Mouse (Mus musculus): ENCODE results near the gene Adarb2. TPM values are rescaled to one million over a fixed set of nuclear protein-coding genes. Genes with fewer than 3 reads are reported as not detected.

The Adarb2 gene
- polyA plus RNA-seq (2012; ENCODE audit: insufficient read depth, low replicate concordance), result 0.71 TPM in 1 of 2 replicates, not detected in the other

DNA sequence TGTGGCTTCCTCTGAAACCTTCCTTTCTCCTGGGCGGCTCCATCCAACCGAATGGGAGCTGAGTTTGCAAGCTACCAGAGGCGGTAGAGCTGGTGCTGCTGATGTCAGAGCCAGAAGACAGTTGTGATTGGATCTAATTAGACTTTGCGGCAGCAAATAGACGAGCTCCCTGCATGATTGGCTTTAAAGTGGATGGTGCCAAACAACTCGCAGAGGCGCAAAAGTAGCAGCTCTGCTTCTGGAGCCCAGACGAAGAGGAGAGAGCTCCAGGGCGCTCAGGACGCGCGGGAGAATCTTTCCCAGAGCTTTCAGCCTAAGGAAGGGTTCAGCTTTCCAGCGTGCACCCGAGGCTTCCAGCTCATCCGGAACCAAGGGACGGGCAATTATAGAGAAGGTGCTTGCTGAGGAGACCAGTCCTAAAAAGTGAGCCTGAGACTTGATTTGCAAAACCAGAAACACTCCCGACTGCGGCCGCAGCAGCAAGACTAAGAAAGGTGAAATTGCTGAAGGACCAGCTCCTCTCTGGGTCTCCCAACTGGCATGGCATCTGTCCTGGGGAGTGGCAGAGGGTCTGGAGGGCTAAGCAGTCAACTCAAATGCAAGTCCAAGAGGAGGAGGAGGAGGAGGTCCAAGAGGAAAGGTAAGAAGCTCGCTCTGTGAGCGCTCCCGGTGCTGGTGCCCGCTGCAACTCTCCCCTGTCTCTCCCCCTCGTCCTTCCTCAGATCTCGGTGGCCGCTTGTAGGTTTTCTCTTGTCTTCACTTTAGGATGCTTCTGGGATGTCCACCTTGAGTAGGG lies at the start of gene Adarb2:
TSS of gene Adarb2 (plus strand) at position 186 of the 796 bp plus-strand sequence.
- Histone ChIP-seq H3K9me3 (0 out of 2 replicates have a peak, but pooled peaks cover 4% of the 10 kb centered on the region), H3K4me1 (no peaks in the 10 kb centered on the region), H3K36me3 (replicated peaks; ENCODE audit: low read length) (no peaks in the 10 kb centered on the region), H3K27me3 (replicated peaks) (peaks cover 17% of the 10 kb centered on the region), H3K4me3 (replicated peaks) (no peak within 1 kb of the TSS)
- TF ChIP-seq GATA1 (IDR thresholded peaks at IDR 0.05; ENCODE audit: borderline replicate concordance, low read length), result no peak
- no peak for TF ChIP-seq FLI1 (IDR thresholded peaks at IDR 0.05; ENCODE audit: low read length)

DNA sequence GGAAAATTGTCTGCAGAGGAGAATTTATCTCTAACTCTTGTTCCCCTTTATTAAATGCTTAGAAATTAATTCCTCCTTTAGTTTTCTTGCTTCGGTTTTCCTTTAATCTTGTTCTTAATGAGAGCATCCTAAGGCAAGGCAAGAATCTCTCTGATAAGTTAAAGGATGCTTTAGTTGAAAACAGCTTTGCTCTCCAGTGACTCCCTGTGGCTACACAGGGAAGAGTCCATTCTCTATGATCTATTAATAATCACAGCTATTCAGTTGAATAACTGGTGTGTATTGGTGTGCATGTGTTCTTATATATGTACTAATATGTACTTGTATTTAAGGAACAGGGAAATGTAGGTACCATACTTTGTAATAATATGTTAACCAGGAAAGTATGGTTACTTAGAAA lies 28.9 kb upstream of the Adarb2 start:
- no peaks in the 10 kb centered on the region for H3K4me1 ChIP-seq
- H3K9me3 ChIP-seq, result no peaks in the 10 kb centered on the region
- H3K27me3 ChIP-seq (replicated peaks), result no peaks in the 10 kb centered on the region
- H3K4me3 ChIP-seq (replicated peaks), result no peak overlapping the region
- H3K36me3 ChIP-seq (replicated peaks; ENCODE audit: low read length), result no peaks in the 10 kb centered on the region
- TF ChIP-seq GATA1 (IDR thresholded peaks at IDR 0.05; ENCODE audit: borderline replicate concordance, low read length), result no peak
- TF ChIP-seq FLI1 (IDR thresholded peaks at IDR 0.05; ENCODE audit: low read length), result no peak

DNA sequence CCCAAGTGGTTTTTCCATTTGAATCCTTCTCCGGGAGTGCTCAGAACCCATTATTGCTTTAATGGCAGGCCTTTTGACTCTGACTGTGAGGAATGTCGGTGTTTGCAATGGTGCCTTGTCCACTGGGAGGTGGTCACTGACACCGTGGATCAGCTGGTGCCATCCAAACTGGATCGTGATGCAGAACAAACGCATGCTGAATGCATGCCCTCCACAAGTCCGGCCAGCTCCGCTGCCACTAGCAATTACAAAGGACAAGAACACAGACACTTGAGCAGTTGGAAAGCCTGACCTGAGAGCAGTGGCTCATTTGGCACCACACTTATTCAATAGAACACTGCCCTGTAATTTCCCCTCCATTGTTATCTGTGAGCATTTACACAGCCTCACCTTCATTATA lies 10.7 kb upstream of the Adarb2 start:
- TF ChIP-seq GATA1 (IDR thresholded peaks at IDR 0.05; ENCODE audit: borderline replicate concordance, low read length) (no peak), FLI1 (IDR thresholded peaks at IDR 0.05; ENCODE audit: low read length) (no peak)
- Histone ChIP-seq H3K9me3 (no peaks in the 10 kb centered on the region), H3K4me1 (no peaks in the 10 kb centered on the region), H3K4me3 (replicated peaks) (peak overlapping the region; percentile 42), H3K36me3 (replicated peaks; ENCODE audit: low read length) (no peaks in the 10 kb centered on the region), H3K27me3 (replicated peaks) (no peaks in the 10 kb centered on the region)

DNA sequence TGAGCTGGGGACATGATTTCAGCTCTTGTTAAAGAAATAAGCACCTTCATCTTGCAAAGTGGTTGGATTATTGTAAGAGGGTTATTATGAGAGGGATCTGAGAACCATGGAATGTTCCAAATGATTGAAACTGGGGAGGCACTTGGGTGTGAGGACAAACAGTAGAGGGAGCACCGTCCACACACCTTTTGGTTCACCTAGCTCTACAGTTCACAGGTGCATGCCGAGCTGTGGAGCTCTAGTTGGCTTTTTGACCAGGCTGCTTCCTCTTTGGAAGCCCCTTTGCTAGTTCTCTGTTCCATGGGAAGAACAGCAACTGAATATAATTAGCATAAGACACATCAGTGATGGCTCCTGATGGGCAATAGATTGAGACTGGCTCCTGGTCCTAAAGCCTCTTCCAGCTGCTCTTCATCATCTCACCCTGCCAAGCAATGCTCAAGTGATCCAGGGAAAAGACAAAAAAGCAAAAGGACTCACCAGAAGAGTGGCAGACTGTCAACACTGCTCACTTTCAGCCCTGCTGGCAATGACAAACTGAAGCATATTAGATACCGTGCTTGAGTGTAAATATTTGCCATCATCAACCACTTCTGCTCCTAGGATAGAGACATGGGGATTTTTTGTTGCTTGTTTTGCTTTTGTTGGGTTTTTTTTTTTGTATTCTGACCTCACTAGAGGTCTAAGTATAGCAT lies 3.3 kb upstream of the Adarb2 start:
- no peak overlapping the region for H3K4me3 ChIP-seq (replicated peaks)
- H3K27me3 ChIP-seq (replicated peaks), result peaks cover 17% of the 10 kb centered on the region
- H3K9me3 ChIP-seq, result 0 out of 2 replicates have a peak, but pooled peaks cover 4% of the 10 kb centered on the region
- no peaks in the 10 kb centered on the region for H3K36me3 ChIP-seq (replicated peaks; ENCODE audit: low read length)
- H3K4me1 ChIP-seq, result no peaks in the 10 kb centered on the region
- no peak for TF ChIP-seq GATA1 (IDR thresholded peaks at IDR 0.05; ENCODE audit: borderline replicate concordance, low read length)
- TF ChIP-seq FLI1 (IDR thresholded peaks at IDR 0.05; ENCODE audit: low read length), result no peak

DNA sequence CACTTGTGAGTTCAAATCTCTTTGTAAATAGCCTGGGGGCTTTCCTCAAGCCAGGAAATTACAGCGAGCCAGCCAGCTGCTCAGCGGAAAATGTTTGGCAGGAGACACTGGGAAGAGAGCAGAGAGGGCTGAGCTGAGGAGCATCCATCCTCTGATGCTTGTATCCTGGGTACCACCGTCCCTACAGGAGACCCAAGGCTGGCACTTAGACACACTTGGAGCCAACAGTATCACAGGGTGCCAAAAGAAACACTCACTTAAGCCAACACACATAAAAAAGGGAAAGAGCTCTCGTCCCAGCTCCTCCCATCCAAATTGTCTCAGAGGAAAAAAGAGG lies 779 bp downstream of the Adarb2 start:
- no peaks in the 10 kb centered on the region for H3K36me3 ChIP-seq (replicated peaks; ENCODE audit: low read length)
- no peak for TF ChIP-seq FLI1 (IDR thresholded peaks at IDR 0.05; ENCODE audit: low read length)
- TF ChIP-seq GATA1 (IDR thresholded peaks at IDR 0.05; ENCODE audit: borderline replicate concordance, low read length), result no peak
- 0 out of 2 replicates have a peak, but pooled peaks cover 4% of the 10 kb centered on the region for H3K9me3 ChIP-seq
- no peaks in the 10 kb centered on the region for H3K4me1 ChIP-seq
- peaks cover 17% of the 10 kb centered on the region for H3K27me3 ChIP-seq (replicated peaks)
- no peak overlapping the region for H3K4me3 ChIP-seq (replicated peaks)

DNA sequence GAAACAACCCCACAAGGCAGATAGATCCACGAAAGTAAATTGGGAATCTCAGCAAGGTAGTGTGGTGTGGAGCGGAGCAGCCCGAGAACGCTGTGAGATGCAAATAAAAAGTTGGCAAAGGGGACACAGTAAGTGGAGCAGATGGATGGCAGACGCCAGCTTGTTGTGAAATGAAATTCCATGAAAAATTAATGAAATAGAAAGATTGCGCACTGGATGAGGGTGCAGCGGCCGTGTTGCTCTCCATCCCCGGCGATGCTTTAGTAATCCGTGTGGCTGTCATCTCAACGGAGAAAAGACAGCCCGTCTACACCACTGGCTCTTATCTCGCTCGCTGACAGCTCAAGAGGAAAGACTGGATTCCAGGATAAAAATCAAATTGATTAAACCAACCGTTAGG lies 4.7 kb downstream of the Adarb2 start:
- H3K36me3 ChIP-seq (replicated peaks; ENCODE audit: low read length), result no peaks in the 10 kb centered on the region
- H3K4me1 ChIP-seq, result no peaks in the 10 kb centered on the region
- TF ChIP-seq GATA1 (IDR thresholded peaks at IDR 0.05; ENCODE audit: borderline replicate concordance, low read length) (no peak), FLI1 (IDR thresholded peaks at IDR 0.05; ENCODE audit: low read length) (no peak)
- H3K9me3 ChIP-seq, result 0 out of 2 replicates have a peak, but pooled peaks cover 4% of the 10 kb centered on the region
- H3K4me3 ChIP-seq (replicated peaks), result no peak overlapping the region
- H3K27me3 ChIP-seq (replicated peaks), result peaks cover 15% of the 10 kb centered on the region

DNA sequence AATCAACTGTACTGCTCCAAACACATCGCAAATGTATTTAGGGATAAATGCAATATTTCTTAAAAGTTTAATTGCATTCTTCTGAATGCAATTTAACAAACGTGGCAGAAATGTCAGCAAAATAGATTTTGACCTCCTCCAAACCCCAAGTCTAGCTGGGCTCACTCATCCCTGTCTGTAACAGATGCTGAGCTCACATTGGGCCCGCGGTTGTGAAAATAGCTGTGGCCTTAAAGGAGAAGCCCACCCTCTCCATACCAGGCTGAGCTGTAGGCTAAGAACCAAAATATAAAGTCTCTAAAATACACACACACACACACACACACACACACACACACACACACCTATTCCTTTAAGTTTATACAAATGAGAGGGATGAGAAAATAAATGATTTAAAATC lies 8.1 kb downstream of the Adarb2 start:
- Histone ChIP-seq H3K4me3 (replicated peaks) (no peak overlapping the region), H3K4me1 (no peaks in the 10 kb centered on the region), H3K27me3 (replicated peaks) (no peaks in the 10 kb centered on the region), H3K36me3 (replicated peaks; ENCODE audit: low read length) (no peaks in the 10 kb centered on the region), H3K9me3 (no peaks in the 10 kb centered on the region)
- TF ChIP-seq GATA1 (IDR thresholded peaks at IDR 0.05; ENCODE audit: borderline replicate concordance, low read length), result no peak
- no peak for TF ChIP-seq FLI1 (IDR thresholded peaks at IDR 0.05; ENCODE audit: low read length)

DNA sequence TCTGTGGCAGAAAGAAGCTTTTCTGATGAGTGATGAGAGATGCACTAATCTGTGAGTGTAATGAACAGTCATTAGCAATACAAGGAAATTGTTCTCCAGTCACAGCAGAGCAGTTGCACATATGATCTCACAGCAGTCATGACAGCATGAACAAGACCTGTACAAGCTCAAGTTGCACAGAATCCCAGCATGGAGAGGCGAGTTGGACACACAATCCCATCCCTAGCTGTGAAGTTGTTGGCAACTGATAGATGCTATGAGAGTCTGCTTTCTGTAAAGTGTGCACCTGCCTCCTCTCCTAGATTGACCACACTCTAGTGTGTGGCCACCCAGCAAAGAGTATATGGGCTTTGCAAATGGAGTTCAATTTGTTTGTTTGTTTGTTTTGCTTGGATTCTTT lies 36.2 kb downstream of the Adarb2 start:
- no peaks in the 10 kb centered on the region for H3K4me1 ChIP-seq
- TF ChIP-seq GATA1 (IDR thresholded peaks at IDR 0.05; ENCODE audit: borderline replicate concordance, low read length) (no peak), FLI1 (IDR thresholded peaks at IDR 0.05; ENCODE audit: low read length) (no peak)
- H3K27me3 ChIP-seq (replicated peaks), result no peaks in the 10 kb centered on the region
- no peak overlapping the region for H3K4me3 ChIP-seq (replicated peaks)
- no peaks in the 10 kb centered on the region; the same call in 1 of the 2 replicates for H3K9me3 ChIP-seq
- H3K36me3 ChIP-seq (replicated peaks; ENCODE audit: low read length), result no peaks in the 10 kb centered on the region

DNA sequence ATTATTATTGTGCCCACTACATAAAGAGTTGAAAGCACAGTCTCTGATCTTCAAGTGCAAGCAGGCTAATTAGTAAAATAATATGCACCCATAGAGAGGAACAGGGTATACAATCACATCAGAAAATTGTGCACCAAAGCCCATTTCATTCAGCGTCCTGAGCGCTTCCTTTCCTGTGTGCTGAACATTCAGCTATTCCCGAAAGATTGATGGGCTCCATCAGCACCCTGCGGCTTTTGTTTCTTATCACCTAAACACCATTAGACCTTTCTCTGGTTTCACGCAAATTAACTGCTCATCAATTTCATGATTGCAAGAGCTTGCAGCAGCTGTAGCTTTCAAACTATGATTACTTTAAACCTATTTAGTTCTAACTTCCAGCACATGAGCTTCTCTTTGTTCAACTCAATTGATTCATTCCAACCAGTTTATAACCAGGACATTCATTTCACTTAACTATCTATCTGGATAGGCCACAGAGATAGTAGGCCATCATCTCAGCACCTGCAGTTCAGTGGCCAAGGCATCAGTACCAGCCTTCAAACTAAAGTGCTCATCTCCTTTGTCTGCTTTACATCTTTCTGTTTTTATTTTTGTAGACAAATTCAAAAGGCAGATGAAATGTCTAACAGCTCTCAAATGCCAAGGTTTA lies 45.5 kb downstream of the Adarb2 start:
- Histone ChIP-seq H3K36me3 (replicated peaks; ENCODE audit: low read length) (no peaks in the 10 kb centered on the region), H3K4me1 (no peaks in the 10 kb centered on the region), H3K4me3 (replicated peaks) (no peak overlapping the region), H3K27me3 (replicated peaks) (no peaks in the 10 kb centered on the region), H3K9me3 (no peaks in the 10 kb centered on the region)
- TF ChIP-seq FLI1 (IDR thresholded peaks at IDR 0.05; ENCODE audit: low read length) (no peak), GATA1 (IDR thresholded peaks at IDR 0.05; ENCODE audit: borderline replicate concordance, low read length) (no peak)
